Mouse (Mus musculus) stomach, embryonic 14.5 days (tissue): Measurements from ENCODE around the gene Uchl5. TPM values are rescaled to one million over a fixed set of nuclear protein-coding genes. Genes with fewer than 3 reads are reported as not detected.

ENCODE experiments used
- ATAC-seq: fragments of 200-750 bp; cut with Nextera tagmentation; 2 replicates; pipeline ENCODE4 v1.8.0; 2017; ENCODE audit warnings: low read depth, moderate TSS enrichment; ENCODE audit not compliant: insufficient number of reproducible peaks, insufficient read depth, low FRiP score
- H3K27ac ChIP-seq: fragments of 300-500 bp; sonication (generic); 2 replicates; pipeline ENCODE4 v1.5.1; 2014; ENCODE audit warnings: mild to moderate bottlenecking, low read length, moderate library complexity, mixed read lengths
- H3K27me3 ChIP-seq: fragments of 300-500 bp; sonication (generic); 2 replicates; pipeline ENCODE4 v1.6.1; 2014; ENCODE audit warnings: low read length, control low read depth, mixed read lengths; ENCODE audit not compliant: control insufficient read depth, insufficient read depth
- H3K36me3 ChIP-seq: fragments of 300-500 bp; sonication (generic); 2 replicates; pipeline ENCODE4 v1.6.1; 2014; ENCODE audit warnings: mild to moderate bottlenecking, control low read depth, low read length, moderate library complexity, mixed read lengths; ENCODE audit not compliant: control insufficient read depth, insufficient read depth
- H3K4me1 ChIP-seq: fragments of 300-500 bp; sonication (generic); 2 replicates; pipeline ENCODE4 v1.6.1; 2014; ENCODE audit warnings: low read length, control low read depth, mixed read lengths; ENCODE audit not compliant: control insufficient read depth, insufficient read depth
- H3K4me2 ChIP-seq: fragments of 300-500 bp; sonication (generic); replicated peaks from 2 replicates; pipeline ENCODE4 v1.6.1; 2014; ENCODE audit warnings: low read depth, low read length, control low read depth
- H3K4me3 ChIP-seq: fragments of 300-500 bp; sonication (generic); 2 replicates; pipeline ENCODE4 v1.5.1; 2014; ENCODE audit warnings: low read depth, low read length, control low read depth
- H3K9ac ChIP-seq: fragments of 300-500 bp; sonication (generic); replicated peaks from 2 replicates; pipeline ENCODE4 v1.6.1; 2014; ENCODE audit warnings: low read depth, mild to moderate bottlenecking, control low read depth, low read length, moderate library complexity, mixed read lengths
- H3K9me3 ChIP-seq: fragments of 300-500 bp; sonication (generic); 2 replicates; pipeline ENCODE4 v1.6.1; 2016; ENCODE audit warnings: low read depth, low read length, control low read depth; ENCODE audit not compliant: control insufficient read depth
- WGBS: fragments of 180-500 bp; shearing (Covaris S2); extraction: QIAGEN DNeasy Blood & Tissue Kit; methylation state at CpG from one replicate; pipeline ENCODE4 v1.1.7; 2014; 5-methylcytosine and 5-hydroxymethylcytosine counted together
- polyA plus RNA-seq: library from polyadenylated mRNA; unstranded; fragments of >200 nt; fragmentation: Nextera tagmentation; extraction: Ambion mirVana; gene quantifications from 2 replicates; pipeline ENCODE4 v1.2.1, GENCODE M21; 2014

Uchl5 gene
- polyA plus RNA-seq: 64.6 and 71.4 TPM in 2 replicates

DNA sequence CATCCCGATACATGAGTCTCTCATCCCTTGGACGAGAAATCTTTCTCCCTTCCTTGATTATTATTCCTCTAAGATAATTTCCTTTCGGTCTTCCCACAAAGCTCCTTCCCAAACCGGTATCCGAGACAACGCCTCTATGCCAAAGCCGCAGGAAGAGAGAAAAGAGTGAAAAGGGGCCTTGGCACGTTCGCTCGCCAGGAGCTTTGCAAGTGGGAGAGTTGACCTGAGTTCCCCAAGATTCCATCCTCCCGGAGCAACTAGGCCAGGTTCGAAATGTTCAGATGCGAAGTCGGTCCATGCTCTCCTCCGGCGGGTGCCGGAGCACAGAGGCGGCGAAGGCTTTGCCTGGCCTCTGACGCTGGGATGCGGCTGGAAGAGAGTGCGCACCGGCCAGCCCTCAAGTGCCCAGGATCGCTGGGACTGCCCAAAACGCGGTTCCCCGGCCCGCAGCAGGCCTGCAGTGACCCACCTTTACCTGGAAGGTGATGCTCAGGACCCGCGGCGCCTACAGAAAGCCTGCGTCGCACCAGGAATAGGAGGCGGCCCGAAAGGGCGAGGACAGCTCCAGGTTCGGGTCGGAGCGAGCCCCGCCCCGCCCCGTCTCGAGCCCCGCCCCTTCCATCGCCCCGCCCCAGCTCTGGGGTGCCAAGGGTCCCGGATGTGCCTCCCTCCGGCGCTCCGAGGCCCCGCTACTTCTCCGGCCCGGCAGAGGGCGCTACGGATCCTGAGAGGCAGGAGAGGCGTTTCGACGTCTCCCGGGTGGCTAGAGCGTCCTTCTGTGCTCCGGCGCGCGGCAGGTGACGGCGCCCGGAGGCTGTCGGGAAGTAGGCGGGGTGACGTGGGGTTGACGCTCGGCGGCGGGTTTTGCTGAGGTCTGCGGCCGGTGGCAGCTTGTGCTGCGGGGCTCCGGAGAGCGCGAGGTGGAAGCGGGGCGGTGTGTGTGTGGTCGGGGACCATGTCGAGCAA, at the start of gene Uchl5, which contains the start of gene Trove2:
Uchl5 (plus strand) TSS at position 827 of the 966 bp plus-strand sequence.
Trove2 (minus strand) TSS at position 623 of the 966 bp plus-strand sequence.
- peak within 1 kb of the TSS; percentile 89 for H3K4me3 ChIP-seq
- peak; percentile 96 for ATAC-seq
- WGBS: 0% methylated on average over 68 of the region's 84 CpGs
- H3K36me3 ChIP-seq: no peaks in the 10 kb centered on the region
- 0 out of 2 replicates have a peak, but pooled peaks cover 3% of the 10 kb centered on the region for H3K4me1 ChIP-seq
- H3K4me2 ChIP-seq: peak within 1 kb of the TSS; percentile 87
- peak within 1 kb of the TSS; percentile 63 for H3K27ac ChIP-seq
- peak within 1 kb of the TSS; percentile 87 for H3K9ac ChIP-seq
- H3K9me3 ChIP-seq: no peaks in the 10 kb centered on the region
- no peaks in the 10 kb centered on the region for H3K27me3 ChIP-seq

GRCm38 (mm10) chr1:143727701-143728445, 49.2 kb upstream of the Uchl5 start:
- H3K4me1 ChIP-seq: no peaks in the 10 kb centered on the region
- no peak overlapping the region for H3K27ac ChIP-seq
- no peaks in the 10 kb centered on the region for H3K36me3 ChIP-seq
- H3K4me2 ChIP-seq: no peak overlapping the region
- ATAC-seq: no peak
- no peak overlapping the region for H3K9ac ChIP-seq
- WGBS: 46% methylated on average over 9 of the region's 9 CpGs
- no peak overlapping the region for H3K4me3 ChIP-seq
- H3K27me3 ChIP-seq: no peaks in the 10 kb centered on the region
- H3K9me3 ChIP-seq: no peaks in the 10 kb centered on the region

DNA sequence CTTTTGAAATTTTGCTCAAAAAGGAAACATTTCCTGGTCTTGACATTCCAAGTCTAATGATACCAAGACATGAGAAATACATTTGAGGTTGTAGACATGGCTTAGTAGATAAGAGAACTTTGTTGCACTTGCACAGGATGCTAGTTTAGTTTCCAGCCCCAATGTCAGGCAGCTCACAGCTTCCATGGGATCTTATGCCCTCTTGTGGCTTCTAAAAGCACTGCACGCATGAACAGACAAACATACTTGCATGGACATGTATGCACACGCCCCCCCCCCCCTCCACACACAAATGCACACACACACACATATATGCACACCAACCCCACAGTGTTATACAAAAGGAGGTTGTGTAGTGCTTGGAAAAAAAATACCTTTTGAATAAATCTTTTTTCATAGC, 46.2 kb upstream of the Uchl5 start:
- no peak overlapping the region for H3K4me3 ChIP-seq
- H3K27ac ChIP-seq: no peak overlapping the region
- H3K9ac ChIP-seq: no peak overlapping the region
- no peaks in the 10 kb centered on the region for H3K4me1 ChIP-seq
- WGBS: 87% methylated on average over 2 of the region's 2 CpGs
- no peak for ATAC-seq
- no peaks in the 10 kb centered on the region for H3K27me3 ChIP-seq
- no peaks in the 10 kb centered on the region for H3K9me3 ChIP-seq
- no peak overlapping the region for H3K4me2 ChIP-seq
- no peaks in the 10 kb centered on the region for H3K36me3 ChIP-seq

GRCm38 (mm10) chr1:143731691-143732090, 45.4 kb upstream of the Uchl5 start:
- WGBS: 67% methylated on average over 4 of the region's 4 CpGs
- Histone ChIP-seq H3K27ac (no peak overlapping the region), H3K9me3 (no peaks in the 10 kb centered on the region), H3K27me3 (no peaks in the 10 kb centered on the region), H3K4me1 (no peaks in the 10 kb centered on the region), H3K4me2 (no peak overlapping the region), H3K9ac (no peak overlapping the region), H3K4me3 (no peak overlapping the region), H3K36me3 (no peaks in the 10 kb centered on the region)
- ATAC-seq: no peak

- no peaks in the 10 kb centered on the region for H3K4me1 ChIP-seq
- ATAC-seq: no peak
- WGBS: 83% methylated on average over 5 of the region's 5 CpGs
Observed at GRCm38 (mm10) chr1:143733914-143734410, 43.1 kb upstream of the Uchl5 start.

GRCm38 (mm10) chr1:143738811-143739210, 38.3 kb upstream of the Uchl5 start:
- Histone ChIP-seq H3K4me1 (no peaks in the 10 kb centered on the region), H3K9ac (peak overlapping the region; percentile 64; the same call in 1 of the 2 replicates), H3K27me3 (no peaks in the 10 kb centered on the region), H3K27ac (no peak overlapping the region), H3K36me3 (peaks cover 10% of the 10 kb centered on the region; the same call in 1 of the 2 replicates), H3K4me3 (peak overlapping the region; percentile 65), H3K9me3 (no peaks in the 10 kb centered on the region), H3K4me2 (peak overlapping the region; percentile 56)
- 20% methylated on average over 11 of the region's 11 CpGs for WGBS
- ATAC-seq: 0 out of 2 replicates have a peak, but pooled peaks have one; percentile 8

More at GRCm38 (mm10) chr1:143733914-143734410, 43.1 kb upstream of the Uchl5 start:
- H3K27ac ChIP-seq: no peak overlapping the region
- no peak overlapping the region for H3K4me3 ChIP-seq
- H3K36me3 ChIP-seq: no peaks in the 10 kb centered on the region
- no peaks in the 10 kb centered on the region for H3K27me3 ChIP-seq
- H3K9ac ChIP-seq: no peak overlapping the region
- H3K9me3 ChIP-seq: no peaks in the 10 kb centered on the region
- H3K4me2 ChIP-seq: no peak overlapping the region

DNA sequence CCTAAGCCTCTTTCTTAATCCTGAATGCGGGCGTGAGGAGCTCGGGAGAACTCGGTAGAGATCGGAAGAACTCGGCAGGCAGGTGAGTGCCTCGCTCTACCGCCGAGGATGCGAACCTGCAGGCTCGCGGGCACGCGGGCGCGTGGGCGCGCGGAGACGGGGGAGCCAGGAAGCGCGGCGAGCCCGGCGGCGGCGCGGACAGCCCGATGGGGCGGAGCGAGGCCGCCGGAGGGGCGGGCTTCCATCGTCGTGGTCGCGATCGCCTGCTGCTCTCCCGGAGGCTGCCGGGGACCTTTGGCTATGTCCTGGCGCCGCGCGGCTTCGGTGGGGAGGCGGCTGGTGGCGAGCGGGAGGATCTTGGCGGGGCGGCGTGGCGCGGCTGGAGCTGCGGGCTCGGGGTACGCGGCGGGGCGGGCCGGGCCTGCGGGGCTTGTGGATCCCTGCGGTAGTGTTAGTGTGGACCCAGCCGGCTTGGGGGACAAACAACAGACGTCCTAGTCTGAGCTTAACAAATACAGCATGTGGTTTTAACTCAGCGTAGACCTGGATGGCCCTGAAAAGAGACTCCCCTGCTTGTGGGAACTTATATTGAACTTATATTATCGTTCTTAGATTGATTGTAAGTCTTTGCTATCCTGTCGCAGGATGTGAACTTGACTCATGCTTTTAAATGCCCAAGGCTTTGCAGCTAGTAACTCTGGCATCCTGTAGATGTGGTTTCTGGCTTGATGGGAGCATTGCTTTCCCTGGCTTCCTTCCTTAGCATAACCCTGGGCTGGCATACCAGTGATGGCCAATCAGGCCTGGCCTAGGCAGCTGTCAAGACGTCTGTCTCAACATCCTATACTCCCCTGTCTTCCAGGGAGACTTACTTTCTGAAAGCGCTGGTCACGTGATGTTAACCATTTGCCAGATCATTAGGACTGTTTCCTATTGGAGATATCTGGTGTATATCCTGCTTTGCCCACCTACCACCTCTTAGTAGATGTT, 37.4 kb upstream of the Uchl5 start:
- no peaks in the 10 kb centered on the region for H3K4me1 ChIP-seq
- peak; percentile 94 for ATAC-seq
- H3K4me3 ChIP-seq: peak overlapping the region; percentile 65
- under 1% methylated on average over 69 of the region's 71 CpGs for WGBS
- H3K27me3 ChIP-seq: no peaks in the 10 kb centered on the region
- H3K27ac ChIP-seq: peak overlapping the region; percentile 71; the same call in 1 of the 2 replicates
- peaks cover 10% of the 10 kb centered on the region; the same call in 1 of the 2 replicates for H3K36me3 ChIP-seq
- H3K9me3 ChIP-seq: no peaks in the 10 kb centered on the region
- peak overlapping the region; percentile 64 for H3K9ac ChIP-seq
- H3K4me2 ChIP-seq: peak overlapping the region; percentile 56
